Mouse (Mus musculus) forelimb bud, embryonic 11.5 days (tissue): Measurements from ENCODE around the gene Usp47.

Source experiments
- DNase-seq: peaks from one replicate; pipeline ENCODE4 v3.0.0-alpha.2; 2012; ENCODE audit warnings: low read depth, low spot score

Gene Usp47

GRCm38 (mm10) chr7:112023150-112023600, at the start of gene Usp47:
Gene Usp47, plus strand, starts transcription at chr7:112023504.
- DNase-seq = peak; percentile 82

GRCm38 (mm10) chr7:111976401-111976800, 46.9 kb upstream of the Usp47 start:
- no peak for DNase-seq

GRCm38 (mm10) chr7:111977871-111978270, 45.4 kb upstream of the Usp47 start:
- no peak for DNase-seq

- DNase-seq = no peak
These were observed 41.0 kb upstream of the Usp47 start for GRCm38 (mm10) chr7:111982296-111982695.

- no peak for DNase-seq
These were observed 38.8 kb upstream of the Usp47 start for GRCm38 (mm10) chr7:111984530-111984929.

- DNase-seq = no peak
These were observed 38.0 kb upstream of the Usp47 start for GRCm38 (mm10) chr7:111985266-111985665.

GRCm38 (mm10) chr7:111986906-111987305, 36.4 kb upstream of the Usp47 start:
- DNase-seq = no peak

- DNase-seq = no peak
These were observed 25.9 kb upstream of the Usp47 start for GRCm38 (mm10) chr7:111997441-111997840.

- no peak for DNase-seq
These were observed 24.8 kb upstream of the Usp47 start for GRCm38 (mm10) chr7:111998446-111999004.

- no peak for DNase-seq
These were observed 23.9 kb upstream of the Usp47 start for GRCm38 (mm10) chr7:111999376-111999775.

GRCm38 (mm10) chr7:112000166-112000565, 23.1 kb upstream of the Usp47 start:
- DNase-seq = no peak

- DNase-seq = no peak
These were observed 12.8 kb upstream of the Usp47 start for GRCm38 (mm10) chr7:112010511-112010910.

GRCm38 (mm10) chr7:112010976-112011375, 12.3 kb upstream of the Usp47 start:
- no peak for DNase-seq

- no peak for DNase-seq
These were observed 11.2 kb upstream of the Usp47 start for GRCm38 (mm10) chr7:112012102-112012501.

- no peak for DNase-seq
These were observed 10.6 kb upstream of the Usp47 start for GRCm38 (mm10) chr7:112012621-112013177.

- no peak for DNase-seq
These were observed 9.2 kb upstream of the Usp47 start for GRCm38 (mm10) chr7:112014148-112014547.

- peak; percentile 8 for DNase-seq
These were observed 676 bp upstream of the Usp47 start for GRCm38 (mm10) chr7:112022506-112023149.

GRCm38 (mm10) chr7:112023601-112024445, 519 bp downstream of the Usp47 start:
- peak; percentile 64 for DNase-seq

- no peak for DNase-seq
These were observed 1.1 kb downstream of the Usp47 start for GRCm38 (mm10) chr7:112024446-112024730.

- DNase-seq = no peak
These were observed 1.6 kb downstream of the Usp47 start for GRCm38 (mm10) chr7:112024856-112025255.

- DNase-seq = no peak
These were observed 7.3 kb downstream of the Usp47 start for GRCm38 (mm10) chr7:112030594-112030993.

GRCm38 (mm10) chr7:112035804-112036203, 12.5 kb downstream of the Usp47 start:
- DNase-seq = no peak
